Mouse (Mus musculus) liver, embryonic 14.5 days (tissue): ENCODE measurements around the gene Zfp786. TPM values are rescaled to one million over a fixed set of nuclear protein-coding genes. Genes with fewer than 3 reads are reported as not detected.

Experiments used
- ATAC-seq: fragments of 200-750 bp; cut with Nextera tagmentation; 2 replicates; pipeline ENCODE4 v1.8.0; 2017; ENCODE audit warnings: moderate number of reproducible peaks, mild to moderate bottlenecking, moderate library complexity; ENCODE audit not compliant: insufficient read depth
- DNase-seq, 3 experiments: peaks; one replicate each; pipeline ENCODE4 v3.0.0-alpha.2; 2012 to 2013; ENCODE audit warnings: low read depth in 3 of 3, low spot score in 3 of 3
- H3K27ac ChIP-seq: fragments of 300-500 bp; sonication (generic); 2 replicates; pipeline ENCODE4 v1.5.1; 2014; ENCODE audit warnings: moderate library complexity, mild to moderate bottlenecking, control low read depth, inconsistent platforms
- H3K27me3 ChIP-seq: fragments of 300-500 bp; sonication (generic); 2 replicates; pipeline ENCODE4 v1.6.1; 2014; ENCODE audit warnings: mild to moderate bottlenecking, low read length, moderate library complexity; ENCODE audit not compliant: control insufficient read depth, insufficient read depth
- H3K36me3 ChIP-seq: fragments of 300-500 bp; sonication (generic); replicated peaks from 2 replicates; pipeline ENCODE4 v1.6.1; 2014; ENCODE audit warnings: low read depth; ENCODE audit not compliant: control insufficient read depth, insufficient read depth
- H3K4me1 ChIP-seq, 2 experiments: fragments of 200-500 bp in 1 of 2; fragments of 300-500 bp in 1 of 2; sonication (generic) in 1 of 2; replicated peaks; 2 replicates each; pipeline ENCODE4 v1.6.1; 2012 to 2014; ENCODE audit warnings: antibody characterized with exemption in 1 of 2, inconsistent platforms in 1 of 2, low read length in 1 of 2; ENCODE audit not compliant: control insufficient read depth in 2 of 2, insufficient read depth in 2 of 2
- H3K4me2 ChIP-seq: fragments of 300-500 bp; sonication (generic); 2 replicates; pipeline ENCODE4 v1.6.1; 2014; ENCODE audit warnings: low read depth, mild to moderate bottlenecking, control low read depth, moderate library complexity
- H3K4me3 ChIP-seq, 2 experiments: fragments of 200-500 bp in 1 of 2; fragments of 300-500 bp in 1 of 2; sonication (generic) in 1 of 2; 2 replicates each; pipeline ENCODE4 v1.5.1; 2012 to 2014; ENCODE audit warnings: low read depth in 2 of 2, low read length in 2 of 2, mild to moderate bottlenecking in 2 of 2, control low read depth in 1 of 2, inconsistent platforms in 1 of 2, moderate library complexity in 1 of 2; ENCODE audit not compliant: insufficient read depth in 1 of 2
- H3K9ac ChIP-seq: fragments of 300-500 bp; sonication (generic); replicated peaks from 2 replicates; pipeline ENCODE4 v1.6.1; 2014; ENCODE audit warnings: mild to moderate bottlenecking, control low read depth, moderate library complexity
- H3K9me3 ChIP-seq: fragments of 300-500 bp; sonication (generic); 2 replicates; pipeline ENCODE4 v1.6.1; 2016; ENCODE audit warnings: low read length, mixed read lengths; ENCODE audit not compliant: control insufficient read depth
- CTCF ChIP-seq: IDR thresholded peaks from 2 replicates; pipeline ENCODE4 v1.5.1; 2016; ENCODE audit warnings: antibody characterized with exemption, low read depth, control low read depth
- EP300 ChIP-seq: IDR thresholded peaks from 2 replicates; pipeline ENCODE4 v1.6.1; 2016; ENCODE audit warnings: antibody characterized with exemption, low read depth
- WGBS: fragments of 180-500 bp; shearing (Covaris S2); extraction: QIAGEN DNeasy Blood & Tissue Kit; methylation state at CpG from one replicate; pipeline ENCODE4 v1.1.7; 2014; ENCODE audit not compliant: insufficient replicate concordance; 5-methylcytosine and 5-hydroxymethylcytosine counted together
- polyA plus RNA-seq, 2 experiments: library from polyadenylated mRNA; depleted of rRNA in 1 of 2; stranded (reverse) in 1 of 2; unstranded in 1 of 2; fragments of >200 nt; fragmentation: Nextera tagmentation in 1 of 2; extraction: Ambion mirVana in 1 of 2; gene quantifications; 2 replicates each; pipeline versions ENCODE4 v1.2.1 to v1.2.3; 2012 to 2014

Zfp786 gene
- polyA plus RNA-seq, 2 experiments = 0.17 to 0.39 TPM

DNA sequence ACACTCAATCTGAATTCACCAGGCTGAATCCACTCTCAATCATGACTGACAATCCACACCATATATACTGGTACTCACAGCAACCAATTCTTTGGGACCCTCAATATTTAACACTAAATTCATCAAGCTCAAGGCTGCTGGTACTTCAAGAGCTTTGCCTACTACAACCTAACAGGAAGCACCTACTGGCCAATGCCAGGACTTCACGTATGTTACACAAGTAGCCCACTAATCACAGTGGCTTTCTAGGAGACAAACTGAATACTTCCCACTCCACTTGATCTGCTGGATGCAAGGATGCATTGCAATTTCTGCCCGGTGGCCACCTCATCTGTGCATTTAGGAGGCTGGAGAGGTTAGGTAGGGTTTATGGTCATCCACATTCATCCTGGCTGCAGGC lies 20.5 kb downstream of the Zfp786 start:
- peaks cover 12 to 19% of the 10 kb centered on the region in 2 experiments for H3K4me1 ChIP-seq
- no peaks in the 10 kb centered on the region for H3K9me3 ChIP-seq
- no peak overlapping the region for H3K4me3 ChIP-seq
- 74% methylated on average over 2 of the region's 2 CpGs for WGBS
- ATAC-seq = no peak
- H3K27me3 ChIP-seq = no peaks in the 10 kb centered on the region
- H3K36me3 ChIP-seq = peaks cover 8% of the 10 kb centered on the region
- no peak for DNase-seq
- no peak overlapping the region for H3K27ac ChIP-seq
- H3K4me2 ChIP-seq = no peak overlapping the region
- TF ChIP-seq EP300 (no peak), CTCF (peak; percentile 21; the same call in 1 of the 2 replicates)
- H3K9ac ChIP-seq = no peak overlapping the region; the same call in 1 of the 2 replicates

DNA sequence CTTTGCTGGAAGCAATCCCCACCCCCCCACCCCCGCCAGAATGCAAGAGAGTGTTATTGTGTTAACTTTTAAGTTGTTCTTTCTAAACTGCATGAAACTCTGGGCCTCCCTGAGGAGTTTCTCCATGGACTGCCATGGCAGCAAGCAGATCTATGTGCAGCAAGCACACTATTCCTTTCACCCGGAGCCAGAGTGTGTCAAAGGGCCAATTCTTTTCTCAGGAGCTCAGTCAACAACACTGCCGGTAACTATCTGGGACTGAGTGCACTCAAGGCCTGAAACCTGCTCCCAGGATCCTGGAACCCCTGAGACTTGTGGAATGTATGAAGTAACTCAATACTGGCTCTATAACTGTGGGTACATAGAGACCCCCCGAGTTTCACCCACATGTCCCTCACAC lies 21.6 kb downstream of the Zfp786 start:
- H3K36me3 ChIP-seq = peaks cover 9% of the 10 kb centered on the region
- H3K9ac ChIP-seq = no peak overlapping the region

DNA sequence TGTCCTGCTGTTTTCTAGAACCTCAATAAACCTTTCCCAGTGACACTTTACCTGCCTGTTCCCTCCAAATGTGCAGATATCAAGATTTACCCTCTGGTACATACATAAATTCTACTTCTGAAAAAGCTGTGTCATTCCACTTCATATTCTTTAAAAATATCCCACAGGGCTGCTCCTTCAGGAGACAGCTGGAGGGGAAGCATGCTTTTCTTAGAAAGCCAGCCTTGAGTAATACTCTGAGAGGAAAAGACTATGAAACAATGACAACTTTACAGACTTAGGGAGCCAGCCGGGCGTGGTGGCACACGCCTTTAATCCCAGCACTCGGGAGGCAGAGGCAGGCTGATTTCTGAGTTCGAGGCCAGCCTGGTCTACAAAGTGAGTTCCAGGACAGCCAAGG lies 22.1 kb downstream of the Zfp786 start:
- ATAC-seq (no peak), DNase-seq (no peak)
- H3K4me1 ChIP-seq = peaks cover 7 to 15% of the 10 kb centered on the region in 2 experiments
- H3K9me3 ChIP-seq = no peaks in the 10 kb centered on the region
- H3K27ac ChIP-seq = no peak overlapping the region
- no peak overlapping the region for H3K4me2 ChIP-seq
- H3K9ac ChIP-seq = no peak overlapping the region
- WGBS = 78% methylated on average over 5 of the region's 5 CpGs
- TF ChIP-seq CTCF = no peak
- TF ChIP-seq EP300 = no peak
- no peaks in the 10 kb centered on the region for H3K27me3 ChIP-seq
- H3K36me3 ChIP-seq = peaks cover 14% of the 10 kb centered on the region
- H3K4me3 ChIP-seq = no peak overlapping the region

More for the DNA sequence above, 21.6 kb downstream of the Zfp786 start:
- Histone ChIP-seq H3K4me1 (peaks cover 10 to 19% of the 10 kb centered on the region in 2 experiments), H3K9me3 (no peaks in the 10 kb centered on the region), H3K27ac (no peak overlapping the region), H3K27me3 (no peaks in the 10 kb centered on the region), H3K4me2 (no peak overlapping the region), H3K4me3 (no peak overlapping the region)
- WGBS = 63% methylated on average over 4 of the region's 4 CpGs
- DNase-seq = no peak
- TF ChIP-seq CTCF (no peak), EP300 (no peak)
- no peak for ATAC-seq

DNA sequence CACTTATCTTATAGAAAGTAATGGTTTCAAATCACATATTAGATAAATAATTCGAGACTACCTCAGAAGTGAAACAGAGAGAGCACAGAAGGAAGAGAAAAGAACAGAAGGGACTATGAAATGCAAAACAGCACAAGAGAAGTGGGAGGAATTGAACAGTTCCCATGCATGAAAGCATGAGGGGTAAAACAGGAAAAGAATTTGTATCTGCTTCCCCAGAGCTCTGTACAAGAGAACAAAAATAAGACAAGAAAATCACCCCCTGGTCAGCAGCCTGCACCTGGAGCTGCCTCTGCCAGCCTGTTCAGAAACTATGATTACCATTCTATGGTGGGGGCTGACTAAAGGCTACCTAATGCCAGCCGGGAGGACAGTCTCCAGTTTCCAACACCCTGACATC lies 23.2 kb downstream of the Zfp786 start:
- Histone ChIP-seq H3K27ac (no peak overlapping the region), H3K27me3 (no peaks in the 10 kb centered on the region), H3K36me3 (peaks cover 23% of the 10 kb centered on the region), H3K4me3 (no peak overlapping the region), H3K9me3 (no peaks in the 10 kb centered on the region), H3K4me2 (no peak overlapping the region), H3K9ac (no peak overlapping the region), H3K4me1 (peaks cover 7 to 15% of the 10 kb centered on the region in 2 experiments)
- 69% methylated on average over 2 of the region's 2 CpGs for WGBS
- no peak for TF ChIP-seq CTCF
- TF ChIP-seq EP300 = no peak
- no peak for DNase-seq
- ATAC-seq = no peak

DNA sequence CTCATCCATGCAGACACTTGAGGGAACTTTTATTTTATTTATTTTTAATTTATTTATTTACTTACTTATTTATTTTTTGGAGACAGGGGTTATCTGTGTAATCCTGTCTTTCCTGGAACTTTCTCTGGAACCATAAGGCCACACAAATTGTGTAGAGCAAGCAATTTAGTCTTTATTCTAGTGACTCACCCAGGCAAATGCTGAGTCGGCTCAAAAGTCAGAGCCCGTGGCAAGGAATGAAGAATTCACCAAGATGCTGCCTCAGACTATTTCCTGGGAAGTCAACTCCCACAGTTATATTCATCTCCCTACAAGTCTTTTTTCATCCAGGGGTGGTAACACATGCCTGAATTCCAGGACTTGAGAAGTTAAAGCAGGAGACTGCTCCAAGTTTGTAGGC lies 25.1 kb downstream of the Zfp786 start:
- Histone ChIP-seq H3K4me2 (no peak overlapping the region), H3K9ac (no peak overlapping the region), H3K27ac (no peak overlapping the region), H3K9me3 (no peaks in the 10 kb centered on the region), H3K4me1 (peaks cover 0 to 6% of the 10 kb centered on the region in 2 experiments; a peak in 2 of 4 replicates), H3K4me3 (no peak overlapping the region), H3K27me3 (no peaks in the 10 kb centered on the region), H3K36me3 (peaks cover 23% of the 10 kb centered on the region)
- ATAC-seq = no peak
- 76% methylated on average over 2 of the region's 2 CpGs for WGBS
- TF ChIP-seq EP300 = no peak
- no peak for TF ChIP-seq CTCF
- no peak for DNase-seq

DNA sequence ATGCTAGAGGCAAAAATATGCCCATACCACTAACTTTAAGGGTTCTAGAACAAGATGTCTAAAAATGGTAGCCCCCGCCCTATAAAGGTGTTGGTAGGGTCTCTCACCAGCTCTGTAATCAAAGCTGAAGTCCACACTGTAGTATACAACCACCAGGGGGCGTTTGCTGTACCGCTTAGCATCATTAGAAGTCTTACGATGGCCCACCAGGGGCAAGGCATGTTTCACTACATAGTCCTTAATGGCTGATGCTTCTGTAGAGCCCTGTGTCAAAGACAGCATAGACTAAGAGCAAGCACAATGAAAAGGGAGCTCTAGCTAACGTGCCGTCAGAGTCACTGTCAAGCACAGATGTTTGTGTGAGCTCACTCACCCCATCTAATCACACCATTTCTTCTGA lies 31.6 kb downstream of the Zfp786 start:
- H3K27ac ChIP-seq = no peak overlapping the region
- no peaks in the 10 kb centered on the region for H3K27me3 ChIP-seq
- H3K9ac ChIP-seq = no peak overlapping the region
- no peaks in the 10 kb centered on the region for H3K4me1 ChIP-seq
- no peak overlapping the region for H3K4me3 ChIP-seq
- peaks cover 32% of the 10 kb centered on the region for H3K36me3 ChIP-seq
- TF ChIP-seq CTCF (peak; percentile 83), EP300 (no peak)
- DNase-seq (peak; percentile 43 to 54 (median 54)), ATAC-seq (peak; percentile 22; the same call in 1 of the 2 replicates)
- 42% methylated on average over 6 of the region's 6 CpGs for whole genome bisulfite sequencing
- no peaks in the 10 kb centered on the region for H3K9me3 ChIP-seq
- H3K4me2 ChIP-seq = no peak overlapping the region
